Mouse (Mus musculus) heart, embryonic 15.5 days (tissue): ENCODE results near the gene Pde2a. TPM values are rescaled to one million over a fixed set of nuclear protein-coding genes. Genes with fewer than 3 reads are reported as not detected.

Experiments
- ATAC-seq: fragments of 200-750 bp; cut with Nextera tagmentation; replicated peaks from 2 replicates; pipeline ENCODE4 v1.8.0; 2017; ENCODE audit warnings: low read depth, moderate TSS enrichment; ENCODE audit not compliant: insufficient number of reproducible peaks, insufficient read depth, low FRiP score
- H3K27ac ChIP-seq: fragments of 300-500 bp; sonication (generic); 2 replicates; pipeline ENCODE4 v1.5.1; 2015; ENCODE audit warnings: mild to moderate bottlenecking, inconsistent platforms
- H3K27me3 ChIP-seq: fragments of 300-500 bp; sonication (generic); 2 replicates; pipeline ENCODE4 v1.6.1; 2015; ENCODE audit warnings: inconsistent platforms
- H3K36me3 ChIP-seq: fragments of 300-500 bp; sonication (generic); 2 replicates; pipeline ENCODE4 v1.6.1; 2015; ENCODE audit warnings: mild to moderate bottlenecking, inconsistent platforms
- H3K4me1 ChIP-seq: fragments of 300-500 bp; sonication (generic); replicated peaks from 2 replicates; pipeline ENCODE4 v1.6.1; 2015; ENCODE audit warnings: inconsistent platforms
- H3K4me2 ChIP-seq: fragments of 300-500 bp; sonication (generic); 2 replicates; pipeline ENCODE4 v1.6.1; 2015; ENCODE audit warnings: inconsistent platforms, mild to moderate bottlenecking, moderate library complexity
- H3K4me3 ChIP-seq: fragments of 300-500 bp; sonication (generic); 2 replicates; pipeline ENCODE4 v1.5.1; 2015; ENCODE audit warnings: mild to moderate bottlenecking, inconsistent platforms
- H3K9ac ChIP-seq: fragments of 300-500 bp; sonication (generic); 2 replicates; pipeline ENCODE4 v1.6.1; 2015; ENCODE audit warnings: mild to moderate bottlenecking, inconsistent platforms
- H3K9me3 ChIP-seq: fragments of 300-500 bp; sonication (generic); replicated peaks from 2 replicates; pipeline ENCODE4 v1.6.1; 2016; ENCODE audit warnings: inconsistent platforms
- WGBS: fragments of 180-500 bp; shearing (Covaris S2); methylation state at CpG from one replicate; pipeline ENCODE4 v1.1.7; 2015; ENCODE audit warnings: mixed read lengths; 5-methylcytosine and 5-hydroxymethylcytosine counted together
- polyA plus RNA-seq: library from polyadenylated mRNA; unstranded; fragments of >200 nt; fragmentation: Nextera tagmentation; extraction: Ambion mirVana; gene quantifications from 2 replicates; pipeline ENCODE4 v1.2.1, GENCODE M21; 2015

Pde2a gene
- polyA plus RNA-seq, 1 experiment from 2014 or later, result 16.3 TPM

DNA sequence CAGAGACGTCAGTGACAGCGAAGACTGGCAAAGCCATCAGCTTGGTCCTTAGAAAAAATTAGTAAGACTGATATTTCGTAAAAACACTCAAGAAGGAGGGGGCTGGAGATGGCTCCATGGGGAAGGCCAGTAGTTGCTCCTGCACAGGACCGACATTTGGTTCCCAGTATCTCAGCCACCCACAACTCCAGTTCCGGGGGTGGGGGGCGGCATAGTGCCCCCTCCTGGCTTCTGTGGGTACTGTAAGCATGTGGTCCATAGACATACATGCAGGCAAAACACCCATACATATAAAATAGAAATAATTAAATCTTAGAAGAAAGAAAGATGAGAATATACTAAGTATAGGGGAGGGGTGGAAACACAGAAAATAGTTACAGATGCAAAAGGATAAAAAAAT is 95.0 kb downstream of the Pde2a start:
- Histone ChIP-seq H3K4me2 (no peak overlapping the region), H3K9me3 (no peaks in the 10 kb centered on the region), H3K9ac (no peak overlapping the region), H3K4me3 (no peak overlapping the region), H3K4me1 (no peaks in the 10 kb centered on the region), H3K27ac (no peak overlapping the region), H3K36me3 (no peaks in the 10 kb centered on the region), H3K27me3 (0 out of 2 replicates have a peak, but pooled peaks cover 3% of the 10 kb centered on the region)
- ATAC-seq, result no peak
- WGBS, result 61% methylated on average over 6 of the region's 6 CpGs

DNA sequence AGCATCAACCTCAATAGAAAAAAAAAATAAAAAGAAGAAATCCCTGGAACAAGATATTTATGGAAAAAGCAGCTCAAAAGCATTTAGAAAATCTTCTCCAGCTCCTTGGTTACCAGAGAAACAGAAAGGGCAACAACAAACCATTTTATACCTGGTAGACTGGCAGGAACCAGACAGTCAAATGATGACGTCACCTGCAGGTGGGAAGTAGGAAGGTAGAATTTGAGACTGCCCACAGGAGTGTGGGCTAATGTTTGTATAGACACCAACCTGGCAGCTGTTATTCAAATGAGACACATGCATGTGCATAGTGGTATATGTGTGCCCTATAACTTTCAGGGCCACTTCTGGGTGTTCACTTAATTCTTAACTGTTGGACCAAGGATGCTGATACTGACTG is 100.2 kb downstream of the Pde2a start:
- Histone ChIP-seq H3K27ac (no peak overlapping the region), H3K9ac (no peak overlapping the region), H3K27me3 (0 out of 2 replicates have a peak, but pooled peaks cover 3% of the 10 kb centered on the region), H3K4me1 (no peaks in the 10 kb centered on the region), H3K9me3 (no peaks in the 10 kb centered on the region), H3K4me2 (no peak overlapping the region), H3K4me3 (no peak overlapping the region), H3K36me3 (no peaks in the 10 kb centered on the region)
- 71% methylated on average over 1 of the region's 1 CpGs for WGBS
- no peak for ATAC-seq

- 68% methylated on average over 2 of the region's 2 CpGs for WGBS
- H3K36me3 ChIP-seq, result no peaks in the 10 kb centered on the region
- H3K9me3 ChIP-seq, result no peaks in the 10 kb centered on the region
- no peak overlapping the region for H3K27ac ChIP-seq
- no peak overlapping the region for H3K4me3 ChIP-seq
- no peaks in the 10 kb centered on the region for H3K4me1 ChIP-seq
- H3K9ac ChIP-seq, result no peak overlapping the region
- ATAC-seq, result no peak
- 0 out of 2 replicates have a peak, but pooled peaks cover 3% of the 10 kb centered on the region for H3K27me3 ChIP-seq
- no peak overlapping the region for H3K4me2 ChIP-seq
Measured at GRCm38 (mm10) chr7:101523205-101523604, 101.7 kb downstream of the Pde2a start.

- Histone ChIP-seq H3K27ac (no peak overlapping the region), H3K9me3 (no peaks in the 10 kb centered on the region), H3K27me3 (no peaks in the 10 kb centered on the region), H3K9ac (no peak overlapping the region), H3K4me3 (no peak overlapping the region), H3K4me1 (no peaks in the 10 kb centered on the region), H3K36me3 (no peaks in the 10 kb centered on the region), H3K4me2 (no peak overlapping the region)
- no peak for ATAC-seq
- WGBS, result 58% methylated on average over 7 of the region's 7 CpGs
Measured at GRCm38 (mm10) chr7:101526484-101526883, 105.0 kb downstream of the Pde2a start.

DNA sequence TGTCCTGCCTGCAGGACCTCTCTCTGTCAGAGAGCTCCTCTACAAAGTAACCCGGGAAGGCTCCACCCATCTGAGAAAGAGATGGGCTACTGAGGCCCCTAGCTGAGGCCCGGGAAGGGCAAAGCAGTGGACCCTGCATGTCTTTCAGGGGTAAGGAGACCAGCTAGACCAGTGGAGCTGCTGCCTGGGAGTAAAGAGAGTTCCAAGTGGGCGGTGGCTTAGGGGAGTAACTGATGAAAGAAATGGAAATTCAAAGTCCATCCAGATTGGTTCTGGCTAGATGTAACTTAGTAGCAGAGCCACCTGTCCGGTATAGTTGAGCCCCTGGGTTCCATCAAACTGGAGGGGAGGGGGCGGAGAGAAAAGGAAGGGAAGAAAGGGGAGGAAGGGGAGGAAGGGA is 112.9 kb downstream of the Pde2a start:
- H3K4me2 ChIP-seq, result no peak overlapping the region
- no peak overlapping the region for H3K4me3 ChIP-seq
- H3K27ac ChIP-seq, result no peak overlapping the region
- H3K9ac ChIP-seq, result no peak overlapping the region
- no peaks in the 10 kb centered on the region for H3K4me1 ChIP-seq
- no peaks in the 10 kb centered on the region for H3K27me3 ChIP-seq
- H3K36me3 ChIP-seq, result no peaks in the 10 kb centered on the region
- H3K9me3 ChIP-seq, result no peaks in the 10 kb centered on the region
- WGBS, result 34% methylated on average over 5 of the region's 5 CpGs
- ATAC-seq, result no peak

DNA sequence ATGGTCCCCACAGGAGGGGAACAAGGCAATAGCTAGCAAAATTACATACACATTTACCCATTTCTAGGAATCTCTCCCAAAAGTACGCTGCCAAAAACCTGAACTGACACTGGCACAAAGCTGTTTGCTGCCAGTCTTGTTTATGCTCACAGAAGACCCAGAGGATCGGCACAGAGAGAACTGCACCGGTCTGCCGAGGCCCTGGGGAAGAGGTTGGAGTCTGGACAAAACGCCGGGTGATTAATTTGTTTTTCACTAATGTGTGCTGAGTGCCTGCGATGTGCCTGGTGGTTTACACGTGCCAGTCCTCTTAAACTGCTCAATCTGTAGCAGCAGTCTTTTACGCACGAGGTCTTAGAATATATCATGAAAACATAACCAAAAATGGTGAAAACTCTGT is 113.6 kb downstream of the Pde2a start:
- Histone ChIP-seq H3K27ac (no peak overlapping the region), H3K9ac (no peak overlapping the region), H3K4me1 (no peaks in the 10 kb centered on the region), H3K27me3 (no peaks in the 10 kb centered on the region), H3K4me3 (no peak overlapping the region), H3K9me3 (no peaks in the 10 kb centered on the region), H3K4me2 (no peak overlapping the region), H3K36me3 (no peaks in the 10 kb centered on the region)
- no peak for ATAC-seq
- WGBS, result 70% methylated on average over 10 of the region's 10 CpGs

DNA sequence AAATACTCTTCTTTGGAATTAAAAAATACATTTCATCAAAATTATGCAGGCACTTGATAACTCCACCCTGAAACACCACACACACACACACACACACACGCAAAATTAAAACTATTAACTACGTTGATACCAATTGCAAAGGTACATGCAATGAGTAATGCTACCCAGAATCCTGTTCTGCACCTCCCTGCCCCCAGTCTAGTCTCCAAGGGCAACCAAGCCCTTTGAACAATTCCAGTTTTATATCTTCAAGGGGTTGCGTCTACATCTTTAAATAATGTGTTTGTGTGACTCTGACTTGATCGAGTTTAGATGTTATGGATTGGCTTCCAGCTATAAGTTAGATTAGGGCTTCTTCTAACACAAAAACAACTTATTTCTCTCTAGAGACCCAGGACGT is 114.0 kb downstream of the Pde2a start:
- WGBS, result 79% methylated on average over 5 of the region's 5 CpGs
- Histone ChIP-seq H3K27ac (no peak overlapping the region), H3K4me1 (no peaks in the 10 kb centered on the region), H3K9ac (no peak overlapping the region), H3K4me3 (no peak overlapping the region), H3K4me2 (no peak overlapping the region), H3K27me3 (no peaks in the 10 kb centered on the region), H3K9me3 (no peaks in the 10 kb centered on the region), H3K36me3 (no peaks in the 10 kb centered on the region)
- ATAC-seq, result no peak

- ATAC-seq, result no peak
- H3K4me3 ChIP-seq, result no peak overlapping the region
Measured at GRCm38 (mm10) chr7:101537541-101537940, 116.0 kb downstream of the Pde2a start.

GRCm38 (mm10) chr7:101538141-101538933 is 116.8 kb downstream of the Pde2a start:
- 39% methylated on average over 14 of the region's 14 CpGs for WGBS
- Histone ChIP-seq H3K27ac (no peak overlapping the region), H3K36me3 (no peaks in the 10 kb centered on the region), H3K9me3 (no peaks in the 10 kb centered on the region), H3K27me3 (no peaks in the 10 kb centered on the region), H3K4me1 (no peaks in the 10 kb centered on the region), H3K4me3 (no peak overlapping the region), H3K4me2 (no peak overlapping the region), H3K9ac (no peak overlapping the region)
- ATAC-seq, result no peak

More at GRCm38 (mm10) chr7:101537541-101537940, 116.0 kb downstream of the Pde2a start:
- Histone ChIP-seq H3K9me3 (no peaks in the 10 kb centered on the region), H3K27ac (no peak overlapping the region), H3K27me3 (no peaks in the 10 kb centered on the region), H3K9ac (no peak overlapping the region), H3K36me3 (no peaks in the 10 kb centered on the region), H3K4me1 (no peaks in the 10 kb centered on the region), H3K4me2 (no peak overlapping the region)
- WGBS, result 37% methylated on average over 8 of the region's 8 CpGs

GRCm38 (mm10) chr7:101539774-101540173 is 118.3 kb downstream of the Pde2a start:
- 36% methylated on average over 9 of the region's 9 CpGs for WGBS
- no peak overlapping the region for H3K4me2 ChIP-seq
- no peaks in the 10 kb centered on the region for H3K27me3 ChIP-seq
- H3K36me3 ChIP-seq, result no peaks in the 10 kb centered on the region
- no peak overlapping the region for H3K4me3 ChIP-seq
- H3K9ac ChIP-seq, result no peak overlapping the region
- H3K4me1 ChIP-seq, result no peaks in the 10 kb centered on the region
- H3K27ac ChIP-seq, result no peak overlapping the region
- no peak for ATAC-seq
- no peaks in the 10 kb centered on the region for H3K9me3 ChIP-seq

DNA sequence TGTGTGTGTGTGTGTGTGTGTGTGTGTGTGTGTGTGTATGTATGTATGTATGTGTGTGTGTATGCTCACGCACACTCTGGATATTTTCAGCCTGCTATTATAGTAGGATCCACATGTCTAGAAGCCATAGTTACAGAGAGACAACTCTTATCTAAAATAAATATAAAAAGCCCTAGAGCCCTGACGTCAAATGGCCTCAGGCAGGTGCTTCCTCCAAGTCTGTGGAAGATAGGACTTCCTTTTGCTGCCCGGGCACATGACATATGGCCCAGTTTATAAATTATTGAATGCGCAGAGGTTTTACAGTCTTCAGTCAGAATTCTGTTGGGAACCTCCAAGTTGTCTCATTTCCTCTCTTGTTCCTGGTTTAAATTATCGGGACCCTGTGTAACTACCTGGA is 119.2 kb downstream of the Pde2a start:
- ATAC-seq, result no peak; the same call in 1 of the 2 replicates
- Histone ChIP-seq H3K4me3 (no peak overlapping the region), H3K4me2 (no peak overlapping the region), H3K27me3 (no peaks in the 10 kb centered on the region), H3K9me3 (no peaks in the 10 kb centered on the region), H3K27ac (no peak overlapping the region), H3K36me3 (no peaks in the 10 kb centered on the region), H3K9ac (no peak overlapping the region), H3K4me1 (no peaks in the 10 kb centered on the region)
- 53% methylated on average over 5 of the region's 5 CpGs for WGBS

GRCm38 (mm10) chr7:101541132-101541531 is 119.6 kb downstream of the Pde2a start:
- Histone ChIP-seq H3K36me3 (no peaks in the 10 kb centered on the region), H3K9me3 (no peaks in the 10 kb centered on the region), H3K4me2 (no peak overlapping the region), H3K4me1 (no peaks in the 10 kb centered on the region), H3K27me3 (no peaks in the 10 kb centered on the region), H3K27ac (no peak overlapping the region), H3K4me3 (no peak overlapping the region), H3K9ac (no peak overlapping the region)
- ATAC-seq, result no peak
- 5% methylated on average over 11 of the region's 11 CpGs for WGBS
